ENCODE assay signal across 28 mouse cellular contexts in the genomic region with DNA sequence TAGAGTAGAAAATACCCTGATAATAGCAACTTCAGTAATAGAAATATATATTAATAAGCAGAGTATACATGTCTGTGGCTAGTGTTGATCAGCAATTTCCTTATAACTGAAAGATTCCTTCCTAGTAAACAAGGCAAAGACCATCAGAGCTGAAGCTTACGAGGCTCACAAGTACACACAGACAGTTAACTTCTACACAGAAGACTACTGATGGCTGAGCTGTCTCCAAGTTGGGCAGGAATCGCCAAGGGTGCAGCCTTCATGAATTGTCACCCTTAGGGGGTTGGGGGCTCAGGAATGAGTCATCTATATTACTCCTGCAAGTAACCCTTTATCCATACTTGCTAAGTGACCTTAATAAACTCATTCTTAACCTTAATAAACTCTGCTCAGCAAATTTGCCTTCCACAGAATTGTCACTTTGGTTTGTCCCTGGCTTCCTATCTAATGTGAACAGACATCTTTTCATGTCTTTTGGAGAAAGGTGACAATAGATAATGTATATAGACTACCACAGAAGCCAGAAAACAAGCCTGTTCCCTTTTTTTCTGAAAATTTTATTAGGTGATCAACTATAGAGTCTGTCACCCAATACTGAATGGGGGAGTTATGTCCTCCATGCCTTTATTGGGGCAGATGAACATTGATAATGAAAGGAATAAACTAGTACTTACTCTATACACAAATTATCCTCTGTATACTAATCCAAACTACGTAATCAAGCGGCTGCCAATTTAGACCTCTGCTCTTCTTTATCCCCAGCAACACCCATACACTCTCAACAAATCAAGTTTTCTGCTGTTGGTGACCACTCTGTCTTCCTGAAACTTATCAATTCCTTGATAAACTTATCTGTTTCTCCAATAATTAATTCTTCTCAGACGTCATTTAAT. TPM values are rescaled to one million over a fixed set of nuclear protein-coding genes. Genes with fewer than 3 reads are reported as not detected.
DNase-seq lines count a peak whose midpoint lies in the region; ATAC-seq and TF ChIP-seq lines count a peak whose summit lies in the region.
"Had no signal": no experiment of that assay in that cellular context is flagged by ENCODE, and none has a peak within 500 bp of the region (broad histone marks: within the 10 kb centered on the region; RNA-seq: fewer than 3 reads in every experiment).

No protein-coding gene starts in this region.

- H3K36me3 ChIP-seq in G1E (replicated peaks) = peaks cover 20% of the 10 kb centered on the region
- H3K36me3 ChIP-seq in liver, embryonic 12.5 days = 0 out of 2 replicates have a peak, but pooled peaks cover 4% of the 10 kb centered on the region
- no peaks in the 10 kb centered on the region for H3K36me3 ChIP-seq in liver, postnatal 0 days (replicated peaks; ENCODE audit: insufficient read depth, low read length)
- H3K36me3 ChIP-seq in midbrain, embryonic 10.5 days = no peaks in the 10 kb centered on the region
- H3K36me3 ChIP-seq: forebrain, embryonic 12.5 days; heart, embryonic 12.5 days; kidney, embryonic 15.5 days; limb, embryonic 10.5 days; limb, embryonic 15.5 days; lung, embryonic 15.5 days; neural tube, embryonic 12.5 days had no signal

- peak overlapping the region; percentile 27; the same call in 1 of the 2 replicates for H3K4me3 ChIP-seq in G1E (ENCODE audit: low read depth, low read length)
- H3K4me3 ChIP-seq in liver, embryonic 12.5 days = no peak overlapping the region; the same call in 1 of the 2 replicates
- no peak overlapping the region for H3K4me3 ChIP-seq in liver, postnatal 0 days (ENCODE audit: low read depth, low read length)
- no peak overlapping the region for H3K4me3 ChIP-seq in midbrain, embryonic 10.5 days
- H3K4me3 ChIP-seq: embryonic facial prominence, embryonic 13.5 days; erythroblast, embryonic 14.5 days; forebrain, embryonic 12.5 days; heart, adult 2 months; heart, embryonic 12.5 days; kidney, embryonic 15.5 days; limb, embryonic 10.5 days; limb, embryonic 15.5 days; lung, embryonic 15.5 days; myocyte; neural tube, embryonic 12.5 days had no signal

- peak; percentile 6 for DNase-seq in G1E (ENCODE audit: low spot score)
- DNase-seq in c-Kit-positive CD71-positive TER-119-negative erythroid progenitor cells, embryonic 14.5 days (ENCODE audit: low read depth) = peak; percentile 67
- no peak for DNase-seq in liver, postnatal 0 days
- DNase-seq in heart, postnatal 36 days = no peak
- no peak for DNase-seq in midbrain, embryonic 10.5 days (ENCODE audit: low spot score)
- DNase-seq in adrenal gland, postnatal 25 days = no peak
- DNase-seq: adrenal gland, adult 8-10 months; cerebellum, adult 11-12 months; cerebellum, adult 9-11 months; forebrain, postnatal 0 days; heart, adult 2 months; kidney, adult 11 months; kidney, postnatal 25 days; lung, postnatal 36 days; right cerebral cortex, postnatal 14 days had no signal

- H3K9me3 ChIP-seq in G1E (replicated peaks) = no peaks in the 10 kb centered on the region
- H3K9me3 ChIP-seq in liver, embryonic 12.5 days (replicated peaks) = no peaks in the 10 kb centered on the region
- H3K9me3 ChIP-seq in liver, postnatal 0 days (ENCODE audit: low read length) = no peaks in the 10 kb centered on the region
- H3K9me3 ChIP-seq in midbrain, embryonic 10.5 days (replicated peaks) = no peaks in the 10 kb centered on the region
- H3K9me3 ChIP-seq: embryonic facial prominence, embryonic 13.5 days; forebrain, embryonic 12.5 days; heart, embryonic 12.5 days; kidney, embryonic 15.5 days; limb, embryonic 10.5 days; limb, embryonic 15.5 days; lung, embryonic 15.5 days; neural tube, embryonic 12.5 days had no signal

- no peaks in the 10 kb centered on the region for H3K27me3 ChIP-seq in G1E (ENCODE audit: insufficient read depth, low read length)
- no peaks in the 10 kb centered on the region for H3K27me3 ChIP-seq in liver, embryonic 12.5 days (replicated peaks)
- no peaks in the 10 kb centered on the region for H3K27me3 ChIP-seq in liver, postnatal 0 days (ENCODE audit: insufficient read depth, low read length)
- H3K27me3 ChIP-seq in midbrain, embryonic 10.5 days (ENCODE audit: low read depth, poor library complexity, severe bottlenecking) = no peaks in the 10 kb centered on the region
- H3K27me3 ChIP-seq: embryonic facial prominence, embryonic 13.5 days; forebrain, embryonic 12.5 days; heart, embryonic 12.5 days; kidney, embryonic 15.5 days; limb, embryonic 15.5 days; lung, embryonic 15.5 days; neural tube, embryonic 12.5 days had no signal

- peak; percentile 81 for TF ChIP-seq EP300 in liver, postnatal 0 days (IDR thresholded peaks at IDR 0.05; ENCODE audit: low read depth)

- peak overlapping the region; percentile 53 for H3K4me2 ChIP-seq in liver, embryonic 12.5 days
- H3K4me2 ChIP-seq in liver, postnatal 0 days (ENCODE audit: low read depth, low read length) = 0 out of 2 replicates have a peak overlapping the region, but pooled peaks have one; percentile 1
- H3K4me2 ChIP-seq: embryonic facial prominence, embryonic 13.5 days; forebrain, embryonic 12.5 days; heart, embryonic 12.5 days; hindbrain, embryonic 14.5 days; kidney, embryonic 15.5 days; limb, embryonic 15.5 days; lung, embryonic 15.5 days; midbrain, embryonic 11.5 days; neural tube, embryonic 12.5 days had no signal

- 46% methylated on average over 5 of the region's 5 CpGs for WGBS in liver, embryonic 12.5 days (ENCODE audit: insufficient replicate concordance)
- WGBS in liver, postnatal 0 days (ENCODE audit: insufficient replicate concordance) = 68% methylated on average over 5 of the region's 5 CpGs
- WGBS in midbrain, embryonic 10.5 days = 93% methylated on average over 5 of the region's 5 CpGs

- peak; percentile 83 for ATAC-seq in G1E (ENCODE audit: extremely low read depth, insufficient number of reproducible peaks, low FRiP score, poor library complexity, severe bottlenecking)
- peak; percentile 83 for ATAC-seq in liver, embryonic 12.5 days
- peak; percentile 70 for ATAC-seq in liver, postnatal 0 days
- ATAC-seq: forebrain, postnatal 0 days had no signal

- intact Hi-C loops in heart, postnatal 36 days (cut with DNase I) = no loop called here

- H3K9ac ChIP-seq in liver, embryonic 12.5 days = peak overlapping the region; percentile 46; the same call in 1 of the 2 replicates
- no peak overlapping the region for H3K9ac ChIP-seq in liver, postnatal 0 days (replicated peaks)
- H3K9ac ChIP-seq: embryonic facial prominence, embryonic 13.5 days; forebrain, embryonic 12.5 days; forebrain, postnatal 0 days; heart, embryonic 12.5 days; hindbrain, embryonic 14.5 days; kidney, embryonic 15.5 days; limb, embryonic 15.5 days; lung, embryonic 15.5 days; neural tube, embryonic 12.5 days had no signal

- H3K27ac ChIP-seq in liver, embryonic 12.5 days = peak overlapping the region; percentile 80
- H3K27ac ChIP-seq in liver, postnatal 0 days (ENCODE audit: low read depth) = peak overlapping the region; percentile 26
- no peak overlapping the region for H3K27ac ChIP-seq in midbrain, embryonic 10.5 days (replicated peaks)
- H3K27ac ChIP-seq: embryonic facial prominence, embryonic 13.5 days; forebrain, embryonic 12.5 days; heart, adult 2 months; hindbrain, embryonic 14.5 days; kidney, embryonic 15.5 days; limb, embryonic 10.5 days; limb, embryonic 15.5 days; lung, embryonic 15.5 days; neural tube, embryonic 12.5 days had no signal

- no peak for TF ChIP-seq CTCF in G1E (IDR thresholded peaks at IDR 0.05; ENCODE audit: low read depth, low read length)
- no peak for TF ChIP-seq CTCF in liver, postnatal 0 days (IDR thresholded peaks at IDR 0.05; ENCODE audit: low read depth)

- peaks cover 49% of the 10 kb centered on the region for H3K4me1 ChIP-seq in G1E (ENCODE audit: insufficient read depth, low read depth, low read length)
- peaks cover 40% of the 10 kb centered on the region for H3K4me1 ChIP-seq in liver, embryonic 12.5 days
- H3K4me1 ChIP-seq in liver, postnatal 0 days (ENCODE audit: insufficient read depth) = peaks cover 17% of the 10 kb centered on the region
- no peaks in the 10 kb centered on the region for H3K4me1 ChIP-seq in midbrain, embryonic 10.5 days
- H3K4me1 ChIP-seq: embryonic facial prominence, embryonic 13.5 days; forebrain, embryonic 12.5 days; kidney, embryonic 15.5 days; limb, embryonic 10.5 days; limb, embryonic 15.5 days; lung, embryonic 15.5 days; neural tube, embryonic 12.5 days had no signal

RNA-seq across cellular contexts. Expression of a gene that starts 9.7 kb away (rescaled TPM):
- total RNA-seq in G1E (2014; fragmentation: Nextera tagmentation) (64.0 and 73.3 TPM in 2 replicates), G1E (2017) (29.0 and 30.6 TPM in 2 replicates)
- 1.9 and 2.0 TPM in 2 replicates for polyA plus RNA-seq in G1E (2012)
- polyA plus RNA-seq in liver, embryonic 12.5 days (2016; fragmentation: Nextera tagmentation; extraction: Ambion mirVana) = 5.0 and 5.4 TPM in 2 replicates
- polyA plus RNA-seq in liver, postnatal 0 days (2015; fragmentation: Nextera tagmentation; extraction: Ambion mirVana) = 2.1 TPM in 2 replicates
- total RNA-seq in heart, postnatal 36 days (2021) = 10 to 100 TPM in 1 of 2 experiments, 1 to 10 TPM in 1; 9.6 to 10.9 TPM
- 5.5 and 5.8 TPM in 2 replicates for polyA plus RNA-seq in midbrain, embryonic 10.5 days (2016; fragmentation: Nextera tagmentation; extraction: Ambion mirVana)
- 23.1 and 23.3 TPM in 2 replicates for total RNA-seq in adrenal gland, postnatal 25 days (2021)

RNA-seq across cellular contexts. Expression of a gene that starts 10.1 kb away (rescaled TPM):
- 150 and 152 TPM in 2 replicates for total RNA-seq in G1E (2014; fragmentation: Nextera tagmentation)
- 70.0 and 76.4 TPM in 2 replicates for total RNA-seq in G1E (2017)
- polyA plus RNA-seq in G1E (2012) = 34.8 and 37.2 TPM in 2 replicates
- 40.1 and 42.4 TPM in 2 replicates for polyA plus RNA-seq in liver, embryonic 12.5 days (2016; fragmentation: Nextera tagmentation; extraction: Ambion mirVana)
- 22.7 and 23.8 TPM in 2 replicates for polyA plus RNA-seq in liver, postnatal 0 days (2015; fragmentation: Nextera tagmentation; extraction: Ambion mirVana)
- total RNA-seq in heart, postnatal 36 days (2021) = 10 to 100 TPM; 39.4 to 40.0 TPM
- 82.9 and 85.0 TPM in 2 replicates for polyA plus RNA-seq in midbrain, embryonic 10.5 days (2016; fragmentation: Nextera tagmentation; extraction: Ambion mirVana)
- 136 and 153 TPM in 2 replicates for total RNA-seq in adrenal gland, postnatal 25 days (2021)

Comparison
In these comparisons a context has a peak if more than half of its experiments do, and no peak if none do; other contexts are left out.
1. DNase-seq: peak in G1E (single experiment) and c-Kit-positive CD71-positive TER-119-negative erythroid progenitor cells, embryonic 14.5 days (single experiment); none in liver, postnatal 0 days (single experiment), heart, postnatal 36 days (0 of 2), midbrain, embryonic 10.5 days (single experiment) and adrenal gland, postnatal 25 days (single experiment).
2. Peak in every context shown above with its lines, with median percentiles within 50 percentile points of each other: ATAC-seq.